Mouse (Mus musculus) liver, embryonic 15.5 days (tissue): ENCODE results near the gene Nuak2. TPM values are rescaled to one million over a fixed set of nuclear protein-coding genes. Genes with fewer than 3 reads are reported as not detected.

Experiments
- ATAC-seq: fragments of 200-750 bp; cut with Nextera tagmentation; 2 replicates; pipeline ENCODE4 v1.8.0; 2017; ENCODE audit warnings: moderate number of reproducible peaks, mild to moderate bottlenecking, moderate library complexity; ENCODE audit not compliant: insufficient read depth
- H3K27ac ChIP-seq: fragments of 300-500 bp; sonication (generic); replicated peaks from 2 replicates; pipeline ENCODE4 v1.5.1; 2015; ENCODE audit warnings: mild to moderate bottlenecking, inconsistent platforms
- H3K27me3 ChIP-seq: fragments of 300-500 bp; sonication (generic); 2 replicates; pipeline ENCODE4 v1.6.1; 2015; ENCODE audit warnings: mild to moderate bottlenecking, inconsistent platforms
- H3K36me3 ChIP-seq: fragments of 300-500 bp; sonication (generic); replicated peaks from 2 replicates; pipeline ENCODE4 v1.6.1; 2015; ENCODE audit warnings: moderate library complexity, mild to moderate bottlenecking, inconsistent platforms
- H3K4me1 ChIP-seq: fragments of 300-500 bp; sonication (generic); replicated peaks from 2 replicates; pipeline ENCODE4 v1.6.1; 2015; ENCODE audit warnings: inconsistent platforms
- H3K4me2 ChIP-seq: fragments of 300-500 bp; sonication (generic); 2 replicates; pipeline ENCODE4 v1.6.1; 2015; ENCODE audit warnings: moderate library complexity, mild to moderate bottlenecking, inconsistent platforms
- H3K4me3 ChIP-seq: fragments of 300-500 bp; sonication (generic); replicated peaks from 2 replicates; pipeline ENCODE4 v1.5.1; 2015; ENCODE audit warnings: mild to moderate bottlenecking, inconsistent platforms
- H3K9ac ChIP-seq: fragments of 300-500 bp; sonication (generic); 2 replicates; pipeline ENCODE4 v1.6.1; 2015; ENCODE audit warnings: moderate library complexity, mild to moderate bottlenecking, inconsistent platforms
- H3K9me3 ChIP-seq: fragments of 300-500 bp; sonication (generic); replicated peaks from 2 replicates; pipeline ENCODE4 v1.6.1; 2016; ENCODE audit warnings: inconsistent platforms
- WGBS: fragments of 180-500 bp; shearing (Covaris S2); methylation state at CpG from one replicate; pipeline ENCODE4 v1.1.7; 2015; ENCODE audit warnings: mixed read lengths; ENCODE audit not compliant: insufficient replicate concordance; 5-methylcytosine and 5-hydroxymethylcytosine counted together
- polyA plus RNA-seq: library from polyadenylated mRNA; unstranded; fragments of >200 nt; fragmentation: Nextera tagmentation; extraction: Ambion mirVana; gene quantifications from 2 replicates; pipeline ENCODE4 v1.2.1, GENCODE M21; 2015

Nuak2 gene
- polyA plus RNA-seq, 1 experiment from 2014 or later: 3.1 TPM

DNA sequence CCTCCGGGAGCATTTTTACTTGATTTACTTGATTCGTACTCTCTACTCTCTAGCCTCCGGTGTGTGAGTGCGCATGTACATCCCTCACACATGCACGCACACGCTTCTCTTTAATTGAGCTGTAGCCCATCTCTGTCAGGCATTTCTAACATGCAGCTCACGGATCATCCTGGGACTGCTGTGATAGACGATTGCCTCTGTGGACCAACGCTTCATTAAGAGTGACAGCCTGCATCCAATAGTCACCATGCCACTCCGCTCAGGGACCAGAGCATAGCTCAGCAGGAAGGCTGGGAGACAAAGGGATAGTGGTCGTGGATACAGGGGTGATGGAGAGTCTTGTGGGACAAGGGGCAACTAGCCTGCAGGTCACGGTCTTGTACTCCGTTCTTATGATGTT, 32.9 kb upstream of the Nuak2 start:
- Histone ChIP-seq H3K9me3 (no peaks in the 10 kb centered on the region), H3K4me1 (no peaks in the 10 kb centered on the region), H3K4me3 (no peak overlapping the region), H3K27me3 (peaks cover 10% of the 10 kb centered on the region; the same call in 1 of the 2 replicates), H3K36me3 (no peaks in the 10 kb centered on the region), H3K27ac (no peak overlapping the region), H3K9ac (no peak overlapping the region), H3K4me2 (no peak overlapping the region)
- ATAC-seq: no peak
- 67% methylated on average over 13 of the region's 13 CpGs for WGBS

GRCm38 (mm10) chr1:132286735-132287134, 29.2 kb upstream of the Nuak2 start:
- no peak overlapping the region for H3K4me2 ChIP-seq
- H3K27ac ChIP-seq: no peak overlapping the region
- H3K27me3 ChIP-seq: peaks cover 11% of the 10 kb centered on the region; the same call in 1 of the 2 replicates
- no peak overlapping the region for H3K4me3 ChIP-seq
- no peaks in the 10 kb centered on the region for H3K4me1 ChIP-seq
- H3K9ac ChIP-seq: no peak overlapping the region
- no peaks in the 10 kb centered on the region for H3K9me3 ChIP-seq
- H3K36me3 ChIP-seq: no peaks in the 10 kb centered on the region
- ATAC-seq: no peak
- WGBS: 63% methylated on average over 1 of the region's 1 CpGs

DNA sequence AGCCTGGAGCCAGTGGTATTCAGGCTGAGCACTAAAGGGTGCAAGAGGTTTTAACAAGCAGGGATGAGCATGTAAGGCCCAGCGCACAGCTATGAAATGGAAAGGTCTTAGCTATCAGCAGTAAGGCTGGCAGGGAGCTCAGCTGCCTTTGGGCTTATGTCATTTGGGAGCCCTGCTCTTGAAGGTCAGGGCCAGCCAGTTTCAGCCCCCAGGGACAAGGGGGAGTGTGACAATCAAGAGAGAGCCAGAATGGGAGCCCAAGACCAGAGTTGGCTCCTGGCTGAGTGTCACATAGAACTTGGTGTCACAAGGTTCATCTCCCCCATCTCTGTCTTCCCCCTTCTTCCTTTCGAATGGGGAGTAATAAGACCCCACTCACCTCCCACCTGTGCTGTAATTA, 28.5 kb upstream of the Nuak2 start:
- 62% methylated on average over 2 of the region's 2 CpGs for WGBS

DNA sequence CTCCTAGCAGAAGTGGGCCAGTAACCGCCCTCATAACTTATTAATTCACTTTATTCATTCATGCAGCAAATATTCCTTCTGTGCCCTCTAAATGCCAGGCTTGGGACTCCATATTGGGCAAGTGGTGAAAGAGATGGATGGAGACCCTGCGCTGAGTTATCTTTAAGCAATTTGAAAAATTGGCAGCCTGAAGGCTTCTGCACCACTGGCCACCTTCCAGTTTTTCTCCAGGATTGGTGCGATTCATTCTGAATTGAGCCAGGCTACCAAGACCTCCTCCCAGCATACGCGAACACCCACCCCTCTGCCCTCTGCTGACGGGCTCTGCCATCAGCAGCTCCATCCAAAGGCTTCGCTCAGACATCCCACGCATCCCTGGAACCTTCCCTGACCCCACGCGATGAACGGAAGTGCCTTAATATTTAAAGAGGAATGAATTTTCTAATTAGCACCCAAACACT, 27.9 kb upstream of the Nuak2 start:
- no peak for ATAC-seq
- Histone ChIP-seq H3K9me3 (no peaks in the 10 kb centered on the region), H3K4me1 (no peaks in the 10 kb centered on the region), H3K4me3 (no peak overlapping the region), H3K4me2 (no peak overlapping the region), H3K27me3 (peaks cover 11% of the 10 kb centered on the region; the same call in 1 of the 2 replicates), H3K36me3 (no peaks in the 10 kb centered on the region), H3K9ac (no peak overlapping the region), H3K27ac (no peak overlapping the region)
- WGBS: 35% methylated on average over 11 of the region's 11 CpGs

More for the DNA sequence above, 28.5 kb upstream of the Nuak2 start:
- Histone ChIP-seq H3K9ac (no peak overlapping the region), H3K4me3 (no peak overlapping the region), H3K27me3 (peaks cover 11% of the 10 kb centered on the region; the same call in 1 of the 2 replicates), H3K27ac (no peak overlapping the region), H3K9me3 (no peaks in the 10 kb centered on the region), H3K4me2 (no peak overlapping the region), H3K36me3 (no peaks in the 10 kb centered on the region), H3K4me1 (no peaks in the 10 kb centered on the region)
- no peak for ATAC-seq

GRCm38 (mm10) chr1:132289965-132290364, 26.0 kb upstream of the Nuak2 start:
- no peaks in the 10 kb centered on the region for H3K9me3 ChIP-seq
- H3K4me3 ChIP-seq: no peak overlapping the region
- H3K9ac ChIP-seq: no peak overlapping the region
- WGBS: 70% methylated on average over 6 of the region's 6 CpGs
- H3K36me3 ChIP-seq: no peaks in the 10 kb centered on the region
- H3K4me2 ChIP-seq: no peak overlapping the region
- H3K27me3 ChIP-seq: peaks cover 15% of the 10 kb centered on the region; the same call in 1 of the 2 replicates
- H3K4me1 ChIP-seq: no peaks in the 10 kb centered on the region
- no peak for ATAC-seq
- H3K27ac ChIP-seq: no peak overlapping the region

GRCm38 (mm10) chr1:132290921-132291675, 24.8 kb upstream of the Nuak2 start:
- Histone ChIP-seq H3K4me1 (no peaks in the 10 kb centered on the region), H3K27ac (no peak overlapping the region), H3K4me2 (no peak overlapping the region), H3K27me3 (peaks cover 23% of the 10 kb centered on the region), H3K36me3 (no peaks in the 10 kb centered on the region), H3K4me3 (no peak overlapping the region), H3K9ac (no peak overlapping the region), H3K9me3 (no peaks in the 10 kb centered on the region)
- WGBS: 44% methylated on average over 11 of the region's 11 CpGs
- no peak for ATAC-seq

GRCm38 (mm10) chr1:132291706-132292105, 24.2 kb upstream of the Nuak2 start:
- Histone ChIP-seq H3K9me3 (no peaks in the 10 kb centered on the region), H3K27me3 (peaks cover 25% of the 10 kb centered on the region), H3K4me1 (no peaks in the 10 kb centered on the region), H3K9ac (no peak overlapping the region), H3K4me2 (no peak overlapping the region), H3K27ac (no peak overlapping the region), H3K4me3 (no peak overlapping the region), H3K36me3 (no peaks in the 10 kb centered on the region)
- WGBS: 56% methylated on average over 4 of the region's 4 CpGs
- ATAC-seq: no peak

DNA sequence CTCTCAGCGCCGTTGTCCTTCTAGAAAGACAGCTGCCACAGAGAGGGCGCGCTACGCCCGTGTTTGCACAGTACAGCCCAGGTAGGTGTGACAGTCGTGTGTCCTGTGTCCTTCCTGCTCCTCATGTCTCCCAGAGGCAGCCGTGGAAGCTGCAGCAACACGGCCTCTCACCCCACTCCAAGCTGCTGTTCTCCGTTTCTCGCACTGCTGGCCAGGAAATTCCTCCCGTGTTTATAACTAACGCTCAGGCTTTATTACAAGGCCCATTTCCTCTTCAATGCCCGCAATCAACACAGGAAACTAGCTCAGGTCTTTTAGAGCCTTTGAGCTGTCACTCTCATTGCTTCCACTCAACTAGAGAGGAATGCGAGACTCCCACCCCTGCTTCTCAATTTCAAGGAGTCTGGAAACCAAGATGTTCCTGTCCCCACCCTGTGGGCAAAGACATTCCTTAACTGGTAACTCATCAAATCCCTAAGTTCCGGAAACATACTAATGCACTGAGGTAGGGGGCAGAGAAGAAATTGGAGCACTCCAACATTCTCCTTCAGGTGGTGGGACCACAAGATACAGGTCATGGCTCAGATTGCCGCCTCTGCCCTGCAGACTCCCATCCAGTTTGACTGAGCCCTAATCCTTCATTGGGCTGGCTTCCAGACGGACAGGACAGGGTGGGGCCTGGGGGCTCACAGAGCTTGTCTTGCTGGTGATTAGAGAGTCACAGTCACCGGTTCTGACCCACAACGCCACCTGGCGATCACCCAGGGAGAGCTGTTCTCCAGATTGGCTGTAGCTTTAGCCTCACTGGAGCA, 23.4 kb upstream of the Nuak2 start:
- Histone ChIP-seq H3K4me3 (no peak overlapping the region), H3K4me2 (no peak overlapping the region), H3K36me3 (no peaks in the 10 kb centered on the region), H3K27me3 (peaks cover 30% of the 10 kb centered on the region), H3K9me3 (no peaks in the 10 kb centered on the region), H3K4me1 (no peaks in the 10 kb centered on the region), H3K9ac (no peak overlapping the region), H3K27ac (no peak overlapping the region)
- 36% methylated on average over 21 of the region's 21 CpGs for WGBS
- no peak for ATAC-seq

GRCm38 (mm10) chr1:132295506-132295905, 20.4 kb upstream of the Nuak2 start:
- Histone ChIP-seq H3K4me1 (peaks cover 10% of the 10 kb centered on the region; the same call in 1 of the 2 replicates), H3K36me3 (no peaks in the 10 kb centered on the region), H3K27ac (no peak overlapping the region), H3K9ac (no peak overlapping the region), H3K4me2 (no peak overlapping the region), H3K27me3 (peaks cover 59% of the 10 kb centered on the region), H3K9me3 (no peaks in the 10 kb centered on the region), H3K4me3 (no peak overlapping the region)
- ATAC-seq: no peak
- WGBS: 68% methylated on average over 7 of the region's 7 CpGs

DNA sequence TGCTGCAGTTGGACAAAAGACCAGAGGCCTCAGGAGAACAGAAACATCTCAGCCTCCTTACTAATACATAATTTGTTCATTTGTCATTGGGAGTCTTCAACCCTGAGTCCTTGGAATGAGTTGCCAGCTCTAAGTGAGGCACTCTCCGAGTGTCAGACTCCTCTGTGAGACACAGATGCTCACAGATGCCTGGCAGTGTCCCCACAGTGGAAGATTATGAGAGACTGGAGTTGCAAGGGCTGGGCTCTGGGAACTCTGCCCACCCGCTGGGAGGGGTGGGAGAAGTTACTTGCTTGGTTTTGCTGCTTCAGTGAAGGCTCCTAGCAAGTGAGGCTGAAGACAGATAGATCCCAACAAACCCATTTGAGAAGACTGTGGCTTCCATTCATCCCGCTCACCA, 19.9 kb upstream of the Nuak2 start:
- no peak overlapping the region for H3K9ac ChIP-seq
- 63% methylated on average over 3 of the region's 3 CpGs for WGBS
- peaks cover 65% of the 10 kb centered on the region for H3K27me3 ChIP-seq
- peaks cover 10% of the 10 kb centered on the region; the same call in 1 of the 2 replicates for H3K4me1 ChIP-seq
- no peak overlapping the region for H3K27ac ChIP-seq
- no peaks in the 10 kb centered on the region for H3K9me3 ChIP-seq
- H3K4me2 ChIP-seq: no peak overlapping the region
- H3K4me3 ChIP-seq: no peak overlapping the region
- no peak for ATAC-seq
- H3K36me3 ChIP-seq: no peaks in the 10 kb centered on the region

- Histone ChIP-seq H3K4me1 (peaks cover 10% of the 10 kb centered on the region; the same call in 1 of the 2 replicates), H3K4me2 (peak within 1 kb of the TSS; percentile 69), H3K9ac (no peak within 1 kb of the TSS), H3K27me3 (peaks cover 85% of the 10 kb centered on the region), H3K27ac (no peak within 1 kb of the TSS), H3K9me3 (no peaks in the 10 kb centered on the region), H3K36me3 (no peaks in the 10 kb centered on the region), H3K4me3 (peak within 1 kb of the TSS; percentile 50)
- WGBS: 2% methylated on average over 28 of the region's 28 CpGs
- peak; percentile 42; the same call in 1 of the 2 replicates for ATAC-seq
These were observed 17.5 kb upstream of the Nuak2 start, which contains the start of gene Klhdc8a for GRCm38 (mm10) chr1:132298425-132298800. TSS of gene Klhdc8a (plus strand) at chr1:132298626.
